Mouse (Mus musculus): ENCODE measurements around the gene 1700056E22Rik. TPM values are rescaled to one million over a fixed set of nuclear protein-coding genes. Genes with fewer than 3 reads are reported as not detected.

1700056E22Rik gene
- polyA plus RNA-seq, 1 experiment from 2014 or later = 2.4 TPM

- H3K4me1 ChIP-seq = peaks cover 18% of the 10 kb centered on the region
- H3K9ac ChIP-seq = no peak overlapping the region
- WGBS = 73% methylated on average over 9 of the region's 9 CpGs
- H3K27me3 ChIP-seq = no peaks in the 10 kb centered on the region
- H3K4me2 ChIP-seq = no peak overlapping the region
- no peaks in the 10 kb centered on the region for H3K9me3 ChIP-seq (replicated peaks)
- H3K4me3 ChIP-seq (replicated peaks) = no peak overlapping the region
- ATAC-seq (replicated peaks; ENCODE audit: low FRiP score) = no peak
- H3K36me3 ChIP-seq = no peaks in the 10 kb centered on the region
- no peak overlapping the region for H3K27ac ChIP-seq
These were observed 13.7 kb upstream of the 1700056E22Rik start for GRCm38 (mm10) chr1:184047818-184048217.

GRCm38 (mm10) chr1:184046070-184046677 is 12.1 kb upstream of the 1700056E22Rik start:
- Histone ChIP-seq H3K9me3 (replicated peaks) (no peaks in the 10 kb centered on the region), H3K27me3 (no peaks in the 10 kb centered on the region), H3K4me1 (peaks cover 19% of the 10 kb centered on the region), H3K9ac (no peak overlapping the region), H3K4me3 (replicated peaks) (no peak overlapping the region), H3K4me2 (no peak overlapping the region), H3K27ac (no peak overlapping the region), H3K36me3 (no peaks in the 10 kb centered on the region)
- 53% methylated on average over 6 of the region's 6 CpGs for WGBS
- no peak for ATAC-seq (replicated peaks; ENCODE audit: low FRiP score)

GRCm38 (mm10) chr1:184043391-184043790 is 9.3 kb upstream of the 1700056E22Rik start:
- Histone ChIP-seq H3K4me3 (replicated peaks) (no peak overlapping the region), H3K4me2 (no peak overlapping the region), H3K27ac (no peak overlapping the region), H3K36me3 (no peaks in the 10 kb centered on the region), H3K9me3 (replicated peaks) (no peaks in the 10 kb centered on the region), H3K4me1 (peaks cover 21% of the 10 kb centered on the region), H3K9ac (no peak overlapping the region), H3K27me3 (no peaks in the 10 kb centered on the region)
- no peak for ATAC-seq (replicated peaks; ENCODE audit: low FRiP score)
- 73% methylated on average over 6 of the region's 6 CpGs for WGBS

- no peak overlapping the region for H3K4me3 ChIP-seq (replicated peaks)
- H3K4me1 ChIP-seq = peaks cover 21% of the 10 kb centered on the region
- 88% methylated on average over 9 of the region's 9 CpGs for WGBS
- no peaks in the 10 kb centered on the region for H3K27me3 ChIP-seq
- no peaks in the 10 kb centered on the region for H3K36me3 ChIP-seq
- no peak overlapping the region for H3K9ac ChIP-seq
- H3K9me3 ChIP-seq (replicated peaks) = no peaks in the 10 kb centered on the region
- H3K27ac ChIP-seq = no peak overlapping the region
- no peak for ATAC-seq (replicated peaks; ENCODE audit: low FRiP score)
- H3K4me2 ChIP-seq = no peak overlapping the region
These were observed 8.6 kb upstream of the 1700056E22Rik start for GRCm38 (mm10) chr1:184042745-184043144.

GRCm38 (mm10) chr1:184041778-184042573 is 7.9 kb upstream of the 1700056E22Rik start:
- ATAC-seq (replicated peaks; ENCODE audit: low FRiP score) = no peak

GRCm38 (mm10) chr1:184040906-184041305 is 6.8 kb upstream of the 1700056E22Rik start:
- Histone ChIP-seq H3K4me3 (replicated peaks) (no peak overlapping the region), H3K9ac (no peak overlapping the region), H3K4me2 (no peak overlapping the region), H3K9me3 (replicated peaks) (no peaks in the 10 kb centered on the region), H3K27ac (no peak overlapping the region), H3K4me1 (peaks cover 17% of the 10 kb centered on the region), H3K36me3 (no peaks in the 10 kb centered on the region), H3K27me3 (0 out of 2 replicates have a peak, but pooled peaks cover 5% of the 10 kb centered on the region)
- 85% methylated on average over 1 of the region's 1 CpGs for WGBS
- ATAC-seq (replicated peaks; ENCODE audit: low FRiP score) = no peak

More at GRCm38 (mm10) chr1:184041778-184042573, 7.9 kb upstream of the 1700056E22Rik start:
- Histone ChIP-seq H3K36me3 (no peaks in the 10 kb centered on the region), H3K27me3 (no peaks in the 10 kb centered on the region), H3K27ac (no peak overlapping the region), H3K9ac (no peak overlapping the region), H3K4me1 (peaks cover 21% of the 10 kb centered on the region), H3K4me3 (replicated peaks) (no peak overlapping the region), H3K4me2 (no peak overlapping the region), H3K9me3 (replicated peaks) (no peaks in the 10 kb centered on the region)
- 58% methylated on average over 9 of the region's 9 CpGs for WGBS

- no peak overlapping the region for H3K27ac ChIP-seq
- peaks cover 22% of the 10 kb centered on the region for H3K4me1 ChIP-seq
- no peaks in the 10 kb centered on the region for H3K9me3 ChIP-seq (replicated peaks)
- 45% methylated on average over 11 of the region's 11 CpGs for WGBS
- H3K4me2 ChIP-seq = no peak overlapping the region
- 0 out of 2 replicates have a peak, but pooled peaks cover 5% of the 10 kb centered on the region for H3K27me3 ChIP-seq
- no peak overlapping the region for H3K4me3 ChIP-seq (replicated peaks)
- no peaks in the 10 kb centered on the region for H3K36me3 ChIP-seq
- H3K9ac ChIP-seq = no peak overlapping the region
- ATAC-seq (replicated peaks; ENCODE audit: low FRiP score) = peak; percentile 47
These were observed 6.1 kb upstream of the 1700056E22Rik start for GRCm38 (mm10) chr1:184040181-184040580.

GRCm38 (mm10) chr1:184039301-184039700 is 5.2 kb upstream of the 1700056E22Rik start:
- Histone ChIP-seq H3K4me1 (peaks cover 27% of the 10 kb centered on the region), H3K4me3 (replicated peaks) (no peak overlapping the region), H3K9me3 (replicated peaks) (no peaks in the 10 kb centered on the region), H3K4me2 (no peak overlapping the region), H3K36me3 (no peaks in the 10 kb centered on the region), H3K27me3 (0 out of 2 replicates have a peak, but pooled peaks cover 5% of the 10 kb centered on the region), H3K27ac (no peak overlapping the region), H3K9ac (no peak overlapping the region)
- ATAC-seq (replicated peaks; ENCODE audit: low FRiP score) = no peak
- 92% methylated on average over 10 of the region's 10 CpGs for WGBS

GRCm38 (mm10) chr1:184037802-184038201 is 3.7 kb upstream of the 1700056E22Rik start:
- Histone ChIP-seq H3K4me3 (replicated peaks) (no peak overlapping the region), H3K9ac (no peak overlapping the region), H3K36me3 (no peaks in the 10 kb centered on the region), H3K4me1 (peaks cover 26% of the 10 kb centered on the region), H3K27ac (no peak overlapping the region), H3K27me3 (0 out of 2 replicates have a peak, but pooled peaks cover 5% of the 10 kb centered on the region), H3K4me2 (no peak overlapping the region), H3K9me3 (replicated peaks) (no peaks in the 10 kb centered on the region)
- 85% methylated on average over 4 of the region's 4 CpGs for WGBS
- no peak for ATAC-seq (replicated peaks; ENCODE audit: low FRiP score)

- Histone ChIP-seq H3K27me3 (peaks cover 12% of the 10 kb centered on the region; the same call in 1 of the 2 replicates), H3K36me3 (no peaks in the 10 kb centered on the region), H3K9me3 (replicated peaks) (no peaks in the 10 kb centered on the region), H3K4me3 (replicated peaks) (peak overlapping the region; percentile 74), H3K4me2 (peak overlapping the region; percentile 93), H3K27ac (no peak overlapping the region), H3K4me1 (peaks cover 20% of the 10 kb centered on the region), H3K9ac (0 out of 2 replicates have a peak overlapping the region, but pooled peaks have one; percentile 23)
- no peak for ATAC-seq (replicated peaks; ENCODE audit: low FRiP score)
- 6% methylated on average over 12 of the region's 12 CpGs for WGBS
These were observed 1.3 kb upstream of the 1700056E22Rik start for GRCm38 (mm10) chr1:184035346-184035903.

GRCm38 (mm10) chr1:184034741-184035181 is 660 bp upstream of the 1700056E22Rik start:
- Histone ChIP-seq H3K36me3 (no peaks in the 10 kb centered on the region), H3K27ac (peak overlapping the region; percentile 38; the same call in 1 of the 2 replicates)
- WGBS = under 1% methylated on average over 12 of the region's 12 CpGs

More at GRCm38 (mm10) chr1:184034741-184035181, 660 bp upstream of the 1700056E22Rik start:
- H3K27me3 ChIP-seq = peaks cover 12% of the 10 kb centered on the region; the same call in 1 of the 2 replicates
- H3K9ac ChIP-seq = peak overlapping the region; percentile 52
- ATAC-seq (replicated peaks; ENCODE audit: low FRiP score) = no peak
- H3K4me2 ChIP-seq = peak overlapping the region; percentile 93
- H3K9me3 ChIP-seq (replicated peaks) = no peaks in the 10 kb centered on the region
- H3K4me1 ChIP-seq = peaks cover 19% of the 10 kb centered on the region
- H3K4me3 ChIP-seq (replicated peaks) = peak overlapping the region; percentile 74
